Mouse (Mus musculus) embryonic facial prominence, embryonic 11.5 days (tissue): Measurements from ENCODE around the gene Luzp1. TPM values are rescaled to one million over a fixed set of nuclear protein-coding genes. Genes with fewer than 3 reads are reported as not detected.
A peak's percentile ranks its signal among the peaks of the same experiment; 100 is the strongest.

Source experiments
- ATAC-seq: fragments of 200-750 bp; cut with Nextera tagmentation; replicated peaks from 2 replicates; pipeline ENCODE4 v1.8.0; 2017; ENCODE audit warnings: low read depth; ENCODE audit not compliant: insufficient number of reproducible peaks, low FRiP score, low TSS enrichment
- DNase-seq: peaks from one replicate; pipeline ENCODE4 v3.0.0-alpha.2; 2015; ENCODE audit warnings: low spot score
- H3K27ac ChIP-seq: fragments of 300-500 bp; sonication (generic); replicated peaks from 2 replicates; pipeline ENCODE4 v1.5.1; 2014; ENCODE audit warnings: mild to moderate bottlenecking, low read depth, low read length, control low read depth
- H3K27me3 ChIP-seq: fragments of 300-500 bp; sonication (generic); 2 replicates; pipeline ENCODE4 v1.6.1; 2014; ENCODE audit warnings: mild to moderate bottlenecking, low read length, moderate library complexity, mixed read lengths; ENCODE audit not compliant: control insufficient read depth, insufficient read depth
- H3K36me3 ChIP-seq: fragments of 300-500 bp; sonication (generic); replicated peaks from 2 replicates; pipeline ENCODE4 v1.6.1; 2014; ENCODE audit warnings: low read depth, mild to moderate bottlenecking, low read length, moderate library complexity, mixed read lengths; ENCODE audit not compliant: control insufficient read depth, insufficient read depth
- H3K4me1 ChIP-seq: fragments of 300-500 bp; sonication (generic); 2 replicates; pipeline ENCODE4 v1.6.1; 2014; ENCODE audit warnings: low read length, mixed read lengths; ENCODE audit not compliant: control insufficient read depth, insufficient read depth
- H3K4me2 ChIP-seq: fragments of 300-500 bp; sonication (generic); 2 replicates; pipeline ENCODE4 v1.6.1; 2014; ENCODE audit warnings: low read depth, mild to moderate bottlenecking, control low read depth, low read length, moderate library complexity
- H3K4me3 ChIP-seq: fragments of 300-500 bp; sonication (generic); 2 replicates; pipeline ENCODE4 v1.5.1; 2014; ENCODE audit warnings: low read depth, low read length, control low read depth
- H3K9ac ChIP-seq: fragments of 300-500 bp; sonication (generic); replicated peaks from 2 replicates; pipeline ENCODE4 v1.6.1; 2014; ENCODE audit warnings: mild to moderate bottlenecking, control low read depth, low read length
- H3K9me3 ChIP-seq: fragments of 300-500 bp; sonication (generic); replicated peaks from 2 replicates; pipeline ENCODE4 v1.6.1; 2016; ENCODE audit warnings: mild to moderate bottlenecking, low read length, inconsistent platforms, mixed read lengths; ENCODE audit not compliant: control insufficient read depth
- WGBS: fragments of 180-500 bp; shearing (Covaris S2); extraction: QIAGEN DNeasy Blood & Tissue Kit; methylation state at CpG from one replicate; pipeline ENCODE4 v1.1.7; 2014; 5-methylcytosine and 5-hydroxymethylcytosine counted together
- polyA plus RNA-seq: library from polyadenylated mRNA; unstranded; fragments of >200 nt; fragmentation: Nextera tagmentation; extraction: Ambion mirVana; gene quantifications from 2 replicates; pipeline ENCODE4 v1.2.1, GENCODE M21; 2014

The Luzp1 gene
- polyA plus RNA-seq, 1 experiment from 2014 or later: 116 TPM

GRCm38 (mm10) chr4:136463436-136463835 is 6.1 kb upstream of the Luzp1 start:
- Histone ChIP-seq H3K27me3 (peaks cover 8% of the 10 kb centered on the region), H3K4me2 (peak overlapping the region; percentile 99; the same call in 1 of the 2 replicates), H3K36me3 (no peaks in the 10 kb centered on the region), H3K27ac (no peak overlapping the region), H3K9ac (no peak overlapping the region), H3K9me3 (no peaks in the 10 kb centered on the region), H3K4me3 (no peak overlapping the region; the same call in 1 of the 2 replicates), H3K4me1 (no peaks in the 10 kb centered on the region)
- no peak for ATAC-seq
- no peak for DNase-seq
- WGBS: 21% methylated on average over 9 of the region's 9 CpGs

GRCm38 (mm10) chr4:136466226-136466625 is 3.3 kb upstream of the Luzp1 start:
- H3K9ac ChIP-seq: no peak overlapping the region
- no peaks in the 10 kb centered on the region; the same call in 1 of the 2 replicates for H3K4me1 ChIP-seq
- no peak for ATAC-seq
- H3K36me3 ChIP-seq: no peaks in the 10 kb centered on the region
- no peak overlapping the region for H3K4me2 ChIP-seq
- peaks cover 8% of the 10 kb centered on the region for H3K27me3 ChIP-seq
- no peak overlapping the region for H3K27ac ChIP-seq
- no peaks in the 10 kb centered on the region for H3K9me3 ChIP-seq
- no peak for DNase-seq
- H3K4me3 ChIP-seq: no peak overlapping the region
- WGBS: 56% methylated on average over 4 of the region's 4 CpGs

DNA sequence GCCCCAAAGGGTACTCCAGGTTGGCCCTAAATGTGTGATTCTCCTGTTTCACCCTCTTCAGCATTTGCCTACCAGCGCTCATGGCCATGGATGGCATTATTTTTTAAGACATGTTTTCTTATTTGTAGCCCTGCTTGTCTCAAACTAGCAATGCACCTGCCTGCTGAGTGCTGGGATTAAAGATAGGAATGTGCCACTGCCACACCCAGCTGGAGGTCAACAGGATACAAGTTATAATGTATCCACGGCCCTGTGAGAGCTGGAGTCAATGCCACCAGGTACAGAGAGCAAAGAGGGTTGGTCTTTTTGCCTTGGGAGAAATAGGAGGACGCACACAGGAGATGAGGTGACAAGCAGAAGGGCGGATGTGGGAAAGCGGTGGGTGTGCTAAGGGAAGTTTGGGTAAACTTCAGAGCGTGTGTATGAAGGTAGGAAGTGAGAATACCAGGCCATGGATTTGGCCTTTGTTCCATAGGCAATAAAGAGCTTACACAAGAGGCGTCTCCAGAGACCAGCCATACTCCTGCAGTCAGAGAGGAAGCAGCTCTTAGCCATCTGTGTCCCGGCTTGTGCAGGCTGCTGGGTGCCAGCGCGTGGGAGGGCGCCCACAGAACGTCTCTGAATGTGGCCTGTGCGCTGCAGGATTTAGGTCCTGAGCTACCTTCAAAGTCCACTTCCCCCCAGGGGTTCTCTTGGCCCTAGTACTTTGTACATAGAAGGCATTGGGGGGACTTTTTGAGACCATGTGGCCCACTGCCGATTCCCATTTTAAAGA is 821 bp upstream of the Luzp1 start:
- DNase-seq (no peak), ATAC-seq (no peak)
- WGBS: 78% methylated on average over 14 of the region's 14 CpGs
- no peak overlapping the region for H3K4me3 ChIP-seq
- no peaks in the 10 kb centered on the region; the same call in 1 of the 2 replicates for H3K4me1 ChIP-seq
- H3K27me3 ChIP-seq: peaks cover 3% of the 10 kb centered on the region; the same call in 1 of the 2 replicates
- no peaks in the 10 kb centered on the region for H3K9me3 ChIP-seq
- H3K4me2 ChIP-seq: no peak overlapping the region
- no peak overlapping the region; the same call in 1 of the 2 replicates for H3K27ac ChIP-seq
- H3K36me3 ChIP-seq: no peaks in the 10 kb centered on the region
- H3K9ac ChIP-seq: no peak overlapping the region

DNA sequence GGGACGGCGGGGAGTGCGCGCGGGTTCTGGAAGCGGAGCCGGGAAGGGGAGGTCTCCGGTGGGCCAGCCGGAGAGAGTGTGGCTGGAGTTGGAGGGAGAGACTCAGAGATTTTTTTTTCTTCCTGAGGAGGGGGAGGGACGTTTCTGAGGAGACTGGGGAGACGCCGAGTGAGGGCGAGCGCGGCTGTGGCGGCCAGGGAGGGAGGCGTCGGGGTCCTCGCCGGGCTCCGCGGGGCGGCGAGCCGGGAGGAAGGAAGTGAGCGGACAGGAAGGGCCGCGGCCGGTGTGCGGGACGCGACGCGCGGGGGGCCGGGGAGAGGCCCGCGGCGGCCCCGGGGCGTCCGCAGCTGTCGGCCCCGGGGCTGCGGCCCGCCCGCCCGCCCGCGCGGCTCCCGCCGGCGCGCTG is 383 bp downstream of the Luzp1 start:
- H3K36me3 ChIP-seq: no peaks in the 10 kb centered on the region
- ATAC-seq (peak; percentile 81), DNase-seq (peak; percentile 81)
- no peaks in the 10 kb centered on the region for H3K9me3 ChIP-seq
- H3K4me1 ChIP-seq: no peaks in the 10 kb centered on the region; the same call in 1 of the 2 replicates
- WGBS: 0% methylated on average over 29 of the region's 55 CpGs
- peak overlapping the region; percentile 86 for H3K27ac ChIP-seq
- H3K27me3 ChIP-seq: no peaks in the 10 kb centered on the region
- H3K9ac ChIP-seq: peak overlapping the region; percentile 97
- peak overlapping the region; percentile 70 for H3K4me2 ChIP-seq
- H3K4me3 ChIP-seq: peak overlapping the region; percentile 92

DNA sequence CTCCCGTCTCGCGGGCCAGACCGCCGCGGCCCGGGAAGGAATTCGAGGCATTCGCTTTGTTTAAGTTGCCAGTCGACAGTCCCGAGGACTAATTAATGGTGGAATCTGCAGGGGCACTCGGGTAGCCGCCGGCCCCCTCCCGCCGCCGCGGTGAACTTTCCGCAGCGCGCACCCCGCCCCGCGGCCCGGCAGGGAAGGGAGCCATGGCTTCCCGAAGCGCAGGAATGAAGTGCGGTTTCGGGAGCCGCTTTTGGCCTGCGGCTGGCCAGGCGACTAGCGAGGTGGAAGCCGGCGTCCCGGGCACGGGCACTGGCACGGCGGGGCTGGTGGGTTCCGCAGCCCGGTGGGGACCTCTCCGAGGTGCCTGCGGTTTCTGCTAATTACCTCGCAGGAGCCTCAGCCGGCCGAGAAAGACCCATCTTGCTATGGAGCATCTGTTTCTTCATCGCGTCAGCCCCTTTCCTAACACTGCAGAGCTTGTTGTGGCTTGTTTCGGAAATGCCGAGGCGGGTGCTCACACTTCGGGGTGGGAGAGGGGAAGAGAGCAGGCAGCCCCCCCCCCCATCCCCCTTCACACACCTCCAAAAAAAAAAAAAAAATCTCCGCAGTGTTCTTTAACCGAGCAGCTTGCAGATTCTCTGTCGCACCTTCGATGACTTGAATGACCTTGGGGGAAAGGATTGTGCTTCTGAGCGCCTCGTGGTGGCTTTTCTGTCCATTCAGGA is 948 bp downstream of the Luzp1 start:
- Histone ChIP-seq H3K36me3 (no peaks in the 10 kb centered on the region), H3K9me3 (no peaks in the 10 kb centered on the region), H3K4me1 (no peaks in the 10 kb centered on the region; the same call in 1 of the 2 replicates), H3K4me2 (peak overlapping the region; percentile 70), H3K9ac (peak overlapping the region; percentile 97), H3K27me3 (no peaks in the 10 kb centered on the region), H3K4me3 (peak overlapping the region; percentile 92), H3K27ac (peak overlapping the region; percentile 86)
- WGBS: under 1% methylated on average over 56 of the region's 58 CpGs
- ATAC-seq (0 out of 2 replicates have a peak, but pooled peaks have one; percentile 5), DNase-seq (peak; percentile 60)

DNA sequence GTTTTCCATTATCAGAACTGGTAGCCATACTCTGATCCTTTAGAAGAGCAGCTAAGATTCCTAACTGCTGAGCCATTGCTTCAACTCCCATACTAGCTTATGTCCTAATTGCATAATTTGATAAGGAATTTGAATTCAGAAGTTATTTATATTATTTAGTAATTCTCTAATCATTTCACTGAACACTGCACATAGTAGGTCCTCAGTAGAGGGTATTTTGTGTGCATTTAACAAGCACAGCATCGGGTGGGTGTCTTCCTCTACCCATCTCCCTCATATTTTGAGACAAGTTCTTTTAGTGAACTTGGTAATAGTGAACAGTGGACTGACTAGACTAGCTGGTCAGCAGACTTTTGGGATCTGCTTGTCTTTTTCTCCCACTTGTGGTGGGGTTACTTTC is 7.1 kb downstream of the Luzp1 start:
- DNase-seq (no peak), ATAC-seq (no peak)
- no peak overlapping the region for H3K4me2 ChIP-seq
- 89% methylated on average over 1 of the region's 1 CpGs for WGBS
- no peaks in the 10 kb centered on the region for H3K27me3 ChIP-seq
- no peak overlapping the region for H3K27ac ChIP-seq
- H3K9ac ChIP-seq: no peak overlapping the region
- no peaks in the 10 kb centered on the region for H3K36me3 ChIP-seq
- no peaks in the 10 kb centered on the region for H3K9me3 ChIP-seq
- no peaks in the 10 kb centered on the region for H3K4me1 ChIP-seq
- no peak overlapping the region for H3K4me3 ChIP-seq

DNA sequence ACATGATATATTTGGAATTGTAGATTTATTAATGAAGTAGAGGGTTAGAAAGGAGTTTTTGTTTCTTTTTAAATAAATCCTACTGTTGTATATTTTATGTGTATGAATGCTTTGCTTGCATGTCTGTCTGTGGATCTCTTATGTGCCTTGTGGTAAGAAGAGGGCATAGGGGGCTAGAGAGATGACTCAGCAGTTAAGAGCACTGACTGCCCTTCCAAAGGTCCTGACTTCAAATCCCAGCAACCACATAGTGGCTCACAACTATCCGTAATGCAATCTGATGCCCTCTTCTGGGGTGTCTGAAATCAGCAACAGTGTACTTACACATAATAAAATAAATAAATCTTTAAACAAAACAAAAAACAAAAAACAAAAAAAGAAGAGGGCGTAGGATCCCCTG is 17.0 kb downstream of the Luzp1 start:
- no peaks in the 10 kb centered on the region for H3K27me3 ChIP-seq
- WGBS: 92% methylated on average over 2 of the region's 2 CpGs
- no peaks in the 10 kb centered on the region for H3K4me1 ChIP-seq
- no peak overlapping the region for H3K27ac ChIP-seq
- ATAC-seq (no peak), DNase-seq (no peak)
- H3K4me2 ChIP-seq: no peak overlapping the region
- H3K9ac ChIP-seq: no peak overlapping the region
- H3K4me3 ChIP-seq: no peak overlapping the region
- H3K36me3 ChIP-seq: no peaks in the 10 kb centered on the region
- H3K9me3 ChIP-seq: no peaks in the 10 kb centered on the region

DNA sequence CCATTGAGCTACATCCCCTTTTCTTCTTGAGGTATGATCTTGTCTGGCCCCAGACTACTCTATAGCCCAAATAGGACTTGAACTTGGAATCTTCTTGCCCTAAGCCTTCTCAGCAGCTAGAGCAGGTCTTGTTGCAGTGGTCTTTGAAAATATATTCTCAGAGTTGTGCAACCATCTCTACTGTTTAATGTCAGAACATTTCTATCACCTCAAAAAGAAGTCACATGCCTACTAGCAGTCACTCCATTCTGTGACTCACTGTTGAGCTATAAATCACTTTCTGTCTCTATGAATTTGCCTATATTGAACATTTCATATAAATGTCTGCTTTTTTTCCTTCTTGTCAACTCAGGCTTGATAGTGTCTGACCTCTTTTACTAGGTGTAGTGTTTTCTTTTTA is 26.4 kb downstream of the Luzp1 start:
- no peaks in the 10 kb centered on the region for H3K4me1 ChIP-seq
- no peaks in the 10 kb centered on the region for H3K9me3 ChIP-seq
- no peak overlapping the region for H3K9ac ChIP-seq
- H3K27ac ChIP-seq: no peak overlapping the region
- H3K4me2 ChIP-seq: no peak overlapping the region
- DNase-seq: no peak
- no peaks in the 10 kb centered on the region for H3K36me3 ChIP-seq
- no peak for ATAC-seq
- no peaks in the 10 kb centered on the region for H3K27me3 ChIP-seq
- no peak overlapping the region for H3K4me3 ChIP-seq
